Comparison of ENCODE assay signal across 10 mouse cellular contexts in genomic region chr10:128920736-128921161, GRCm38 (mm10). TPM values are rescaled to one million over a fixed set of nuclear protein-coding genes. Genes with fewer than 3 reads are reported as not detected.
A peak's percentile ranks its signal among the peaks of the same experiment; 100 is the strongest.
DNase-seq lines count a peak whose midpoint lies in the region; ATAC-seq lines count a peak whose summit lies in the region.
"Had no signal": no experiment of that assay in that cellular context is flagged by ENCODE, and none has a peak within 500 bp of the region (broad histone marks: within the 10 kb centered on the region; RNA-seq: fewer than 3 reads in every experiment).

No protein-coding gene starts in this region.

- H3K4me3 ChIP-seq in limb, embryonic 12.5 days (replicated peaks): no peak overlapping the region
- no peak overlapping the region for H3K4me3 ChIP-seq in limb, embryonic 10.5 days
- H3K4me3 ChIP-seq in heart, embryonic 12.5 days: no peak overlapping the region
- H3K4me3 ChIP-seq: midbrain, embryonic 12.5 days had no signal

- WGBS in limb, embryonic 12.5 days: 47% methylated on average over 3 of the region's 3 CpGs
- 54% methylated on average over 3 of the region's 3 CpGs for WGBS in limb, embryonic 10.5 days
- 68% methylated on average over 3 of the region's 3 CpGs for WGBS in heart, embryonic 12.5 days

- H3K27ac ChIP-seq in limb, embryonic 12.5 days: peak overlapping the region; percentile 41; the same call in 1 of the 2 replicates
- H3K27ac ChIP-seq in limb, embryonic 10.5 days: no peak overlapping the region
- H3K27ac ChIP-seq in heart, embryonic 12.5 days (ENCODE audit: poor library complexity, severe bottlenecking): peak overlapping the region; percentile 37; the same call in 1 of the 2 replicates
- H3K27ac ChIP-seq: midbrain, embryonic 12.5 days had no signal

- H3K9ac ChIP-seq in limb, embryonic 12.5 days (replicated peaks): no peak overlapping the region
- H3K9ac ChIP-seq in heart, embryonic 12.5 days: no peak overlapping the region
- H3K9ac ChIP-seq: midbrain, embryonic 12.5 days had no signal

- H3K36me3 ChIP-seq in limb, embryonic 12.5 days: peaks cover 33% of the 10 kb centered on the region
- peaks cover 30% of the 10 kb centered on the region for H3K36me3 ChIP-seq in limb, embryonic 10.5 days
- peaks cover 25% of the 10 kb centered on the region for H3K36me3 ChIP-seq in heart, embryonic 12.5 days

- peak; percentile 53 for DNase-seq in adrenal gland, postnatal 14 days
- no peak for DNase-seq in adrenal gland, postnatal 4 days (ENCODE audit: low spot score in 2 of 2)
- no peak for DNase-seq in limb, embryonic 10.5 days (ENCODE audit: low spot score)
- peak; percentile 60 for DNase-seq in kidney, postnatal 10 days
- no peak for DNase-seq in right cerebral cortex, postnatal 25 days
- no peak for DNase-seq in retina, embryonic 14.5 days (ENCODE audit: low spot score)

- no peaks in the 10 kb centered on the region for H3K9me3 ChIP-seq in limb, embryonic 12.5 days
- H3K9me3 ChIP-seq in limb, embryonic 10.5 days (replicated peaks): no peaks in the 10 kb centered on the region
- no peaks in the 10 kb centered on the region for H3K9me3 ChIP-seq in heart, embryonic 12.5 days (replicated peaks)
- H3K9me3 ChIP-seq: midbrain, embryonic 12.5 days had no signal

- H3K27me3 ChIP-seq in limb, embryonic 12.5 days: 0 out of 2 replicates have a peak, but pooled peaks cover 3% of the 10 kb centered on the region
- H3K27me3 ChIP-seq in limb, embryonic 10.5 days (ENCODE audit: low read depth, poor library complexity, severe bottlenecking): 0 out of 2 replicates have a peak, but pooled peaks cover 5% of the 10 kb centered on the region
- H3K27me3 ChIP-seq in heart, embryonic 12.5 days (replicated peaks): no peaks in the 10 kb centered on the region
- H3K27me3 ChIP-seq: midbrain, embryonic 12.5 days had no signal

- peaks cover 36% of the 10 kb centered on the region for H3K4me1 ChIP-seq in limb, embryonic 12.5 days (replicated peaks)
- H3K4me1 ChIP-seq in limb, embryonic 10.5 days: peaks cover 46% of the 10 kb centered on the region
- peaks cover 43% of the 10 kb centered on the region for H3K4me1 ChIP-seq in heart, embryonic 12.5 days (replicated peaks)

- ATAC-seq in limb, embryonic 12.5 days (ENCODE audit: insufficient number of reproducible peaks, insufficient read depth, low FRiP score, low TSS enrichment, low read depth): no peak
- ATAC-seq in heart, embryonic 12.5 days (ENCODE audit: insufficient number of reproducible peaks, low FRiP score): no peak

- H3K4me2 ChIP-seq in limb, embryonic 12.5 days: no peak overlapping the region; the same call in 1 of the 2 replicates
- no peak overlapping the region for H3K4me2 ChIP-seq in heart, embryonic 12.5 days
- H3K4me2 ChIP-seq: midbrain, embryonic 12.5 days had no signal

RNA-seq across cellular contexts. Expression of gene Rdh5, which starts 1.9 kb away (rescaled TPM):
- 10.9 and 15.5 TPM in 2 replicates for total RNA-seq in adrenal gland, postnatal 14 days (2021)
- 10 to 100 TPM; 13.5 to 24.2 TPM for total RNA-seq in adrenal gland, postnatal 4 days (2021)
- 9.3 and 11.4 TPM in 2 replicates for polyA plus RNA-seq in limb, embryonic 12.5 days (2016; fragmentation: Nextera tagmentation; extraction: Ambion mirVana)
- 9.2 and 10.2 TPM in 2 replicates for polyA plus RNA-seq in limb, embryonic 10.5 days (2016; fragmentation: Nextera tagmentation; extraction: Ambion mirVana)
- polyA plus RNA-seq in heart, embryonic 12.5 days (2016; fragmentation: Nextera tagmentation; extraction: Ambion mirVana): 6.0 and 6.3 TPM in 2 replicates

RNA-seq across cellular contexts. Expression of gene Bloc1s1, which starts 3.1 kb away (rescaled TPM):
- total RNA-seq in adrenal gland, postnatal 14 days (2021): 220 TPM in 2 replicates
- total RNA-seq in adrenal gland, postnatal 4 days (2021): 100 to 1,000 TPM; 158 to 168 TPM
- 197 and 202 TPM in 2 replicates for polyA plus RNA-seq in limb, embryonic 12.5 days (2016; fragmentation: Nextera tagmentation; extraction: Ambion mirVana)
- 168 and 182 TPM in 2 replicates for polyA plus RNA-seq in limb, embryonic 10.5 days (2016; fragmentation: Nextera tagmentation; extraction: Ambion mirVana)
- 161 and 165 TPM in 2 replicates for polyA plus RNA-seq in heart, embryonic 12.5 days (2016; fragmentation: Nextera tagmentation; extraction: Ambion mirVana)

RNA-seq across cellular contexts. Expression of gene Itga7, which starts 12.9 kb away (rescaled TPM):
- 18.7 and 19.0 TPM in 2 replicates for total RNA-seq in adrenal gland, postnatal 14 days (2021)
- 10 to 100 TPM; 13.9 to 17.2 TPM for total RNA-seq in adrenal gland, postnatal 4 days (2021)
- polyA plus RNA-seq in limb, embryonic 12.5 days (2016; fragmentation: Nextera tagmentation; extraction: Ambion mirVana): 1.3 and 1.7 TPM in 2 replicates
- 0.15 and 0.24 TPM in 2 replicates for polyA plus RNA-seq in limb, embryonic 10.5 days (2016; fragmentation: Nextera tagmentation; extraction: Ambion mirVana)
- 1.4 and 1.5 TPM in 2 replicates for polyA plus RNA-seq in heart, embryonic 12.5 days (2016; fragmentation: Nextera tagmentation; extraction: Ambion mirVana)
- total RNA-seq: common myeloid progenitor, adult 5-6 weeks had no signal

RNA-seq across cellular contexts. Expression of gene Cd63, which starts 20.0 kb away (rescaled TPM):
- total RNA-seq in adrenal gland, postnatal 14 days (2021): 217 and 234 TPM in 2 replicates
- 100 to 1,000 TPM; 304 to 317 TPM for total RNA-seq in adrenal gland, postnatal 4 days (2021)
- polyA plus RNA-seq in limb, embryonic 12.5 days (2016; fragmentation: Nextera tagmentation; extraction: Ambion mirVana): 522 and 547 TPM in 2 replicates
- 430 and 439 TPM in 2 replicates for polyA plus RNA-seq in limb, embryonic 10.5 days (2016; fragmentation: Nextera tagmentation; extraction: Ambion mirVana)
- 341 and 358 TPM in 2 replicates for polyA plus RNA-seq in heart, embryonic 12.5 days (2016; fragmentation: Nextera tagmentation; extraction: Ambion mirVana)

RNA-seq across cellular contexts. Expression of gene Gdf11, which starts 29.2 kb away (rescaled TPM):
- 3.0 and 3.9 TPM in 2 replicates for total RNA-seq in adrenal gland, postnatal 14 days (2021)
- 1 to 10 TPM; 5.1 to 8.9 TPM for total RNA-seq in adrenal gland, postnatal 4 days (2021)
- polyA plus RNA-seq in limb, embryonic 12.5 days (2016; fragmentation: Nextera tagmentation; extraction: Ambion mirVana): 15.2 and 20.7 TPM in 2 replicates
- polyA plus RNA-seq in limb, embryonic 10.5 days (2016; fragmentation: Nextera tagmentation; extraction: Ambion mirVana): 16.2 TPM in 2 replicates
- polyA plus RNA-seq in heart, embryonic 12.5 days (2016; fragmentation: Nextera tagmentation; extraction: Ambion mirVana): 4.3 and 5.0 TPM in 2 replicates
- total RNA-seq: common myeloid progenitor, adult 5-6 weeks had no signal

Comparison
In these comparisons a context has a peak if more than half of its experiments do, and no peak if none do; other contexts are left out.
1. DNase-seq: peak in adrenal gland, postnatal 14 days (single experiment) and kidney, postnatal 10 days (single experiment); none in adrenal gland, postnatal 4 days (0 of 2), limb, embryonic 10.5 days (single experiment), right cerebral cortex, postnatal 25 days (single experiment) and retina, embryonic 14.5 days (single experiment).